Mouse (Mus musculus) cerebellum, adult 2 months (tissue): ENCODE measurements around the gene Plxnc1. TPM values are rescaled to one million over a fixed set of nuclear protein-coding genes. Genes with fewer than 3 reads are reported as not detected.
A peak's percentile ranks its signal among the peaks of the same experiment; 100 is the strongest.

Source experiments
- DNase-seq, 2 experiments: peaks; one replicate each; pipeline ENCODE4 v3.0.0; 2021
- H3K27ac ChIP-seq: fragments of 200-500 bp; 2 replicates; pipeline ENCODE4 v1.5.1; 2012; ENCODE audit warnings: low read length, control low read depth, inconsistent platforms; ENCODE audit not compliant: insufficient read depth
- H3K27me3 ChIP-seq: fragments of 200-500 bp; 2 replicates; pipeline ENCODE4 v1.6.1; 2012; ENCODE audit warnings: inconsistent platforms, mild to moderate bottlenecking, low read length, moderate library complexity; ENCODE audit not compliant: control insufficient read depth, insufficient read depth
- H3K4me1 ChIP-seq: fragments of 200-500 bp; 2 replicates; pipeline ENCODE4 v1.6.1; 2011; ENCODE audit warnings: low read length; ENCODE audit not compliant: control insufficient read depth, insufficient read depth
- H3K4me3 ChIP-seq: fragments of 200-500 bp; replicated peaks from 2 replicates; pipeline ENCODE3; 2011; ENCODE audit warnings: mild to moderate bottlenecking, low read depth, low read length, control low read depth; ENCODE audit not compliant: insufficient read depth
- CTCF ChIP-seq: fragments of 200-500 bp; IDR thresholded peaks from 2 replicates; pipeline ENCODE4 v1.5.1; 2011; ENCODE audit warnings: low read depth, mild to moderate bottlenecking, control low read depth, low read length, moderate library complexity, borderline replicate concordance; ENCODE audit not compliant: insufficient read depth
- POLR2A ChIP-seq: fragments of 200-500 bp; IDR thresholded peaks from 2 replicates; pipeline ENCODE4 v1.6.1; 2011; ENCODE audit warnings: low read length, control low read depth, borderline replicate concordance; ENCODE audit not compliant: insufficient read depth
- WGBS: fragments of 180-500 bp; shearing (Covaris S2); methylation state at CpG from one replicate; pipeline ENCODE4 v1.1.7; 2018; 5-methylcytosine and 5-hydroxymethylcytosine counted together
- polyA plus RNA-seq: library from polyadenylated mRNA; depleted of rRNA; stranded (reverse); fragments of >200 nt; gene quantifications from 2 replicates; pipeline ENCODE4 v1.2.3, GENCODE M21; 2012; rRNA removed

Plxnc1 gene
- 8.2 and 8.3 TPM in 2 replicates for polyA plus RNA-seq

GRCm38 (mm10) chr10:94944691-94945205 is at the start of gene Plxnc1:
Plxnc1 (minus strand) TSS chr10:94944835.
- Histone ChIP-seq H3K27ac (no peak within 1 kb of the TSS), H3K4me3 (peak within 1 kb of the TSS; percentile 82), H3K4me1 (peaks cover 9% of the 10 kb centered on the region), H3K27me3 (no peaks in the 10 kb centered on the region; the same call in 1 of the 2 replicates)
- TF ChIP-seq POLR2A (no peak), CTCF (no peak)
- 2% methylated on average over 44 of the region's 57 CpGs for WGBS
- DNase-seq, result peak in 1 of 2 experiments; percentile 60

- Histone ChIP-seq H3K27me3 (no peaks in the 10 kb centered on the region), H3K4me1 (peaks cover 11% of the 10 kb centered on the region), H3K27ac (no peak overlapping the region), H3K4me3 (no peak overlapping the region)
- DNase-seq, result peak; percentile 55 to 59
- TF ChIP-seq CTCF (peak; percentile 43; the same call in 1 of the 2 replicates), POLR2A (no peak)
- 2% methylated on average over 9 of the region's 9 CpGs for WGBS
Observed at GRCm38 (mm10) chr10:94992127-94992526, 47.5 kb upstream of the Plxnc1 start.

- TF ChIP-seq POLR2A (no peak), CTCF (peak; percentile 79)
- Histone ChIP-seq H3K4me3 (peak overlapping the region; percentile 34), H3K4me1 (peaks cover 11% of the 10 kb centered on the region), H3K27ac (no peak overlapping the region), H3K27me3 (no peaks in the 10 kb centered on the region)
- peak; percentile 67 to 71 for DNase-seq
- 7% methylated on average over 17 of the region's 17 CpGs for WGBS
Observed at GRCm38 (mm10) chr10:94991564-94992097, 47.0 kb upstream of the Plxnc1 start.

GRCm38 (mm10) chr10:94990768-94991563 is 46.3 kb upstream of the Plxnc1 start:
- 8% methylated on average over 17 of the region's 17 CpGs for WGBS
- Histone ChIP-seq H3K4me3 (peak overlapping the region; percentile 34), H3K27ac (no peak overlapping the region)

GRCm38 (mm10) chr10:94989321-94989720 is 44.7 kb upstream of the Plxnc1 start:
- no peak overlapping the region for H3K27ac ChIP-seq
- H3K4me1 ChIP-seq, result peaks cover 11% of the 10 kb centered on the region
- WGBS, result 85% methylated on average over 5 of the region's 5 CpGs
- H3K4me3 ChIP-seq, result no peak overlapping the region
- DNase-seq, result no peak
- no peak for TF ChIP-seq POLR2A
- no peak for TF ChIP-seq CTCF
- no peaks in the 10 kb centered on the region for H3K27me3 ChIP-seq

More at GRCm38 (mm10) chr10:94990768-94991563, 46.3 kb upstream of the Plxnc1 start:
- Histone ChIP-seq H3K27me3 (no peaks in the 10 kb centered on the region), H3K4me1 (peaks cover 11% of the 10 kb centered on the region)
- DNase-seq, result peak; percentile 49 to 71
- TF ChIP-seq POLR2A (no peak), CTCF (no peak)

- no peaks in the 10 kb centered on the region for H3K27me3 ChIP-seq
- H3K27ac ChIP-seq, result no peak overlapping the region
- TF ChIP-seq CTCF, result no peak
- TF ChIP-seq POLR2A, result no peak
- 68% methylated on average over 1 of the region's 1 CpGs for WGBS
- H3K4me3 ChIP-seq, result no peak overlapping the region
- H3K4me1 ChIP-seq, result peaks cover under 1% of the 10 kb centered on the region; the same call in 1 of the 2 replicates
- no peak for DNase-seq
Observed at GRCm38 (mm10) chr10:94985103-94985502, 40.5 kb upstream of the Plxnc1 start.

- no peak for DNase-seq
- 89% methylated on average over 8 of the region's 8 CpGs for WGBS
- H3K27me3 ChIP-seq, result no peaks in the 10 kb centered on the region
- no peak overlapping the region for H3K4me3 ChIP-seq
- no peaks in the 10 kb centered on the region; the same call in 1 of the 2 replicates for H3K4me1 ChIP-seq
- TF ChIP-seq CTCF (no peak), POLR2A (no peak)
- H3K27ac ChIP-seq, result no peak overlapping the region
Observed at GRCm38 (mm10) chr10:94982528-94982927, 37.9 kb upstream of the Plxnc1 start.
